Comparison of ENCODE assay signal across 18 mouse cellular contexts in the genomic region with DNA sequence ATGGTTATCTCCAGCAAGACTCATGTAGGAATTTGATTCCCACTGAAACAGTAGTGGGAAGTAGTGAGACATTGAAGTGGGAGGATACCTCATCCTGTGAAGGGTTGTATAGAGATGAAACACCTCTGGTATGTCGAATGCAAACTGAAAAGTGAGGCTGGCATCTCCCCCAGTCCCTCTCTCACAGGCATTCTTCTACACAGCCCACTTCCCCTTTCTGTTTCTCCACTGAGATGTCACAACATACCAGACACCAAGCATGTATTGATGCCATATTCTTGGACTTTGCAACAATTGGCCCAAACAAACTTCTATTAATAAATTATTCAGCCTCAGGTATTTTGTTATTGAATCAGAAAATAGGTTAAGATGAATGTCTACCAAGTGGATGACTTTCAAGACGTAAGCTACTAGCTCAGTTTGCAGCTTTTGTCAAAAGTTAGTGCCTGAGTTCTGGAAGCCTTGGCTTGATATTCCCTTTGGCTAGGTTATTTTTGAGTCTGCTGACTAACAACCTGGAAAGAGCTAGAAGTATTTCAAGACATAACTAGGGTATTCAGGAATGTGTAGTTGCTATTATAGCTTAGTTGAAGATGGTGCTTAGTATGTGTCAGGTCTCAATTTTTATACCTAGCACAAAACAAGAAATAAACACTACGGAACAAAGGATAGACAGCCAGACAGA.
"Had no signal": no experiment of that assay in that cellular context is flagged by ENCODE, and none has a peak within 500 bp of the region (broad histone marks: within the 10 kb centered on the region; RNA-seq: fewer than 3 reads in every experiment).

No protein-coding gene starts in this region.

- H3K36me3 ChIP-seq: kidney, embryonic 15.5 days; limb, embryonic 12.5 days; limb, embryonic 15.5 days; midbrain, embryonic 12.5 days; midbrain, embryonic 15.5 days; neural tube, embryonic 13.5 days had no signal

- H3K9me3 ChIP-seq: kidney, embryonic 15.5 days; limb, embryonic 15.5 days; midbrain, embryonic 12.5 days; midbrain, embryonic 15.5 days; neural tube, embryonic 13.5 days had no signal

- ATAC-seq: liver, postnatal 0 days; lung, postnatal 0 days; midbrain, embryonic 15.5 days had no signal

- H3K4me1 ChIP-seq: kidney, embryonic 15.5 days; limb, embryonic 12.5 days; limb, embryonic 15.5 days; midbrain, embryonic 12.5 days; midbrain, embryonic 15.5 days; neural tube, embryonic 13.5 days had no signal

- H3K27me3 ChIP-seq: kidney, embryonic 15.5 days; limb, embryonic 12.5 days; limb, embryonic 15.5 days; midbrain, embryonic 12.5 days; midbrain, embryonic 15.5 days; neural tube, embryonic 13.5 days had no signal

- H3K27ac ChIP-seq: kidney, embryonic 15.5 days; limb, embryonic 12.5 days; limb, embryonic 15.5 days; liver, embryonic 14.5 days; midbrain, embryonic 12.5 days; midbrain, embryonic 15.5 days; neural tube, embryonic 13.5 days had no signal

- H3K9ac ChIP-seq: kidney, embryonic 15.5 days; limb, embryonic 12.5 days; limb, embryonic 15.5 days; liver, embryonic 14.5 days; liver, postnatal 0 days; lung, embryonic 14.5 days; midbrain, embryonic 12.5 days; midbrain, embryonic 15.5 days; neural tube, embryonic 13.5 days had no signal

- DNase-seq: kidney, adult 11 months; kidney, adult 8-10 months; kidney, postnatal 10 days; kidney, postnatal 36 days; left cerebral cortex, postnatal 4 days; liver, postnatal 0 days; lung, embryonic 14.5 days; lung, postnatal 36 days; thymus, adult 18-20 months; thymus, postnatal 36 days had no signal

- H3K4me3 ChIP-seq: kidney, embryonic 15.5 days; limb, embryonic 12.5 days; limb, embryonic 15.5 days; midbrain, embryonic 12.5 days; midbrain, embryonic 15.5 days; neural tube, embryonic 13.5 days had no signal
